Mouse (Mus musculus): ENCODE results near the gene Foxp1.

Gene Foxp1

GRCm38 (mm10) chr6:99168727-99169126 lies 353.8 kb downstream of the Foxp1 start:
- no peak for DNase-seq

- DNase-seq = no peak
Measured at GRCm38 (mm10) chr6:99167001-99167400, 355.5 kb downstream of the Foxp1 start.

GRCm38 (mm10) chr6:99166169-99166568 lies 356.4 kb downstream of the Foxp1 start:
- DNase-seq = no peak

- DNase-seq = no peak
Measured at GRCm38 (mm10) chr6:99164760-99165159, 357.8 kb downstream of the Foxp1 start.

- DNase-seq = no peak
Measured at GRCm38 (mm10) chr6:99162716-99163115, 359.8 kb downstream of the Foxp1 start.

GRCm38 (mm10) chr6:99160348-99160693 lies 362.2 kb downstream of the Foxp1 start:
- DNase-seq = no peak

- DNase-seq = no peak
Measured at GRCm38 (mm10) chr6:99159452-99160347, 362.8 kb downstream of the Foxp1 start.

GRCm38 (mm10) chr6:99153682-99154081 lies 368.8 kb downstream of the Foxp1 start:
- DNase-seq = no peak

- no peak for DNase-seq
Measured at GRCm38 (mm10) chr6:99146400-99146905, 376.1 kb downstream of the Foxp1 start.

- no peak for DNase-seq
Measured at GRCm38 (mm10) chr6:99145033-99145432, 377.5 kb downstream of the Foxp1 start.

- DNase-seq = no peak
Measured at GRCm38 (mm10) chr6:99143756-99144036, 378.8 kb downstream of the Foxp1 start.

- DNase-seq = no peak
Measured at GRCm38 (mm10) chr6:99142900-99143755, 379.4 kb downstream of the Foxp1 start.

- DNase-seq = no peak
Measured at GRCm38 (mm10) chr6:99138041-99138440, 384.5 kb downstream of the Foxp1 start.

- DNase-seq = no peak
Measured at GRCm38 (mm10) chr6:99137071-99137470, 385.4 kb downstream of the Foxp1 start.

GRCm38 (mm10) chr6:99135938-99136729 lies 386.4 kb downstream of the Foxp1 start:
- no peak for DNase-seq

- DNase-seq = no peak
Measured at GRCm38 (mm10) chr6:99131815-99132214, 390.7 kb downstream of the Foxp1 start.

GRCm38 (mm10) chr6:99130758-99131410 lies 391.6 kb downstream of the Foxp1 start:
- no peak for DNase-seq

- no peak for DNase-seq
Measured at GRCm38 (mm10) chr6:99126717-99127116, 395.8 kb downstream of the Foxp1 start.

GRCm38 (mm10) chr6:99120776-99121766 lies 401.4 kb downstream of the Foxp1 start:
- DNase-seq = no peak

GRCm38 (mm10) chr6:99118534-99118933 lies 404.0 kb downstream of the Foxp1 start:
- DNase-seq = no peak

- no peak for DNase-seq
Measured at GRCm38 (mm10) chr6:99117411-99117810, 405.1 kb downstream of the Foxp1 start.
